ENCODE assay signal across 8 mouse cellular contexts in the genomic region with DNA sequence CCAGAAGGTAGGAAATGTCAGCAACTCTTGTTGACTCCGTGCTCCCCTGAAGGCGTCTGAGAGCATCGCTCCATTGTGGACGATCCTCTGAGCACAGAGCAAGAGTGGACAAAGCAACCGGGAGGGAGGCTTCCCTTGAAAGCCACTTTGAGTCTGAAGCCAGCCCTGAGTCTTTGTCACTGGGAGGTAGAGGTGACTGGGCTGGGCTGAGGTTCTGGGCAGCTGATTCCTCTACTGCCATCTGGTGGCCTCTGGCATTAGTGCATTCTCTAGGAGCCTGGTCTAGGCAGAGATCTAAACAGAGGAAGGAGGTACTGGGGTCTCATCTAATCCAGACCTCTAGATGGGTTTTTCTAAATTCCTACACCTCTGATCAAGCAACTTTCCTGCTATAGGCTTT. TPM values are rescaled to one million over a fixed set of nuclear protein-coding genes. Genes with fewer than 3 reads are reported as not detected.
A peak's percentile ranks its signal among the peaks of the same experiment; 100 is the strongest.
DNase-seq lines count a peak whose midpoint lies in the region; ATAC-seq and TF ChIP-seq lines count a peak whose summit lies in the region.

No protein-coding gene starts in this region.

- no peaks in the 10 kb centered on the region for H3K9me3 ChIP-seq in limb, embryonic 10.5 days (replicated peaks)
- no peaks in the 10 kb centered on the region for H3K9me3 ChIP-seq in midbrain, embryonic 16.5 days (replicated peaks; ENCODE audit: control insufficient read depth, low read length, poor library complexity, severe bottlenecking)

- peak; percentile 87 for TF ChIP-seq CTCF in kidney, adult 2 months (conservative IDR thresholded peaks at IDR 0.05; ENCODE audit: insufficient read depth, insufficient read length, low read depth, low read length)

- DNase-seq in 3134 (ENCODE audit: extremely low read depth, insufficient read length, low spot score), result peak; percentile 36
- peak; percentile 84 for DNase-seq in adrenal gland, adult 2 months
- DNase-seq in embryo, embryonic 10.5 days (ENCODE audit: low spot score), result peak; percentile 94
- peak; percentile 78 for DNase-seq in kidney, adult 2 months
- peak; percentile 92 for DNase-seq in limb, embryonic 10.5 days (ENCODE audit: low spot score)
- peak; percentile 32 to 58 for DNase-seq in spleen, postnatal 14 days (ENCODE audit: low spot score in 2 of 2)

- peak; percentile 86 for ATAC-seq in granulocyte monocyte progenitor cell, adult 5-6 weeks (replicated peaks; ENCODE audit: poor library complexity, severe bottlenecking)
- ATAC-seq in midbrain, embryonic 16.5 days, result 0 out of 2 replicates have a peak, but pooled peaks have one; percentile 39

- no peaks in the 10 kb centered on the region; the same call in 1 of the 2 replicates for H3K4me1 ChIP-seq in kidney, adult 2 months (ENCODE audit: control insufficient read depth, insufficient read depth, low read length)
- H3K4me1 ChIP-seq in limb, embryonic 10.5 days, result peaks cover 34% of the 10 kb centered on the region
- H3K4me1 ChIP-seq in midbrain, embryonic 16.5 days (ENCODE audit: control insufficient read depth, insufficient read depth, low read length), result peaks cover 24% of the 10 kb centered on the region

- peak overlapping the region; percentile 14; the same call in 1 of the 2 replicates for H3K4me2 ChIP-seq in midbrain, embryonic 16.5 days (ENCODE audit: low read length)

- H3K4me3 ChIP-seq in kidney, adult 2 months (ENCODE audit: insufficient read depth, low read depth, low read length), result no peak overlapping the region
- H3K4me3 ChIP-seq in limb, embryonic 10.5 days, result no peak overlapping the region
- no peak overlapping the region for H3K4me3 ChIP-seq in midbrain, embryonic 16.5 days (ENCODE audit: low read depth, low read length)

- H3K27ac ChIP-seq in kidney, adult 2 months (ENCODE audit: insufficient read depth, low read depth, low read length), result no peak overlapping the region
- peak overlapping the region; percentile 30; the same call in 1 of the 2 replicates for H3K27ac ChIP-seq in limb, embryonic 10.5 days
- H3K27ac ChIP-seq in midbrain, embryonic 16.5 days (ENCODE audit: low read length), result no peak overlapping the region

- no peaks in the 10 kb centered on the region for H3K27me3 ChIP-seq in kidney, adult 2 months (replicated peaks; ENCODE audit: control insufficient read depth, insufficient read depth, low read length)
- H3K27me3 ChIP-seq in limb, embryonic 10.5 days (ENCODE audit: low read depth, poor library complexity, severe bottlenecking), result peaks cover 42% of the 10 kb centered on the region
- no peaks in the 10 kb centered on the region for H3K27me3 ChIP-seq in midbrain, embryonic 16.5 days (ENCODE audit: control insufficient read depth, insufficient read depth, low read depth, low read length)

- H3K9ac ChIP-seq in midbrain, embryonic 16.5 days (ENCODE audit: low read depth, low read length), result 0 out of 2 replicates have a peak overlapping the region, but pooled peaks have one; percentile 20

- 12% methylated on average over 5 of the region's 5 CpGs for WGBS in kidney, adult 2 months
- WGBS in limb, embryonic 10.5 days, result 10% methylated on average over 5 of the region's 5 CpGs
- WGBS in midbrain, embryonic 16.5 days, result 2% methylated on average over 5 of the region's 5 CpGs

- no peak for TF ChIP-seq POLR2A in kidney, adult 2 months (IDR thresholded peaks at IDR 0.05; ENCODE audit: low read depth, low read length)

- no peaks in the 10 kb centered on the region for H3K36me3 ChIP-seq in kidney, adult 2 months (ENCODE audit: control insufficient read depth, insufficient read depth, low read length)
- no peaks in the 10 kb centered on the region for H3K36me3 ChIP-seq in limb, embryonic 10.5 days
- H3K36me3 ChIP-seq in midbrain, embryonic 16.5 days (ENCODE audit: control insufficient read depth, insufficient read depth, low read length), result no peaks in the 10 kb centered on the region

RNA-seq across cellular contexts. Expression of gene Ephb2, which starts 5.3 kb away (rescaled TPM):
- total RNA-seq in adrenal gland, adult 2 months (2021), result 10 to 100 TPM; 18.1 to 26.2 TPM
- 83.5 and 101 TPM in 2 replicates for polyA plus RNA-seq in adrenal gland, adult 2 months (2012; rRNA removed)
- 0.47 and 2.6 TPM in 2 replicates for total RNA-seq in granulocyte monocyte progenitor cell, adult 5-6 weeks (2014; fragmentation: Nextera tagmentation)
- 0.39 and 0.57 TPM in 2 replicates for total RNA-seq in granulocyte monocyte progenitor cell, adult 5-6 weeks (2017)
- polyA plus RNA-seq in kidney, adult 2 months (2012; rRNA removed), result 10.4 and 19.3 TPM in 2 replicates
- polyA plus RNA-seq in limb, embryonic 10.5 days (2016; fragmentation: Nextera tagmentation; extraction: Ambion mirVana), result 9.6 and 10.8 TPM in 2 replicates
- polyA plus RNA-seq in midbrain, embryonic 16.5 days (2015; fragmentation: Nextera tagmentation; extraction: Ambion mirVana), result 13.1 and 17.5 TPM in 2 replicates

RNA-seq across cellular contexts. Expression of gene C1qb, which starts 44.9 kb away (rescaled TPM):
- total RNA-seq in adrenal gland, adult 2 months (2021), result 10 to 100 TPM; 62.5 to 82.8 TPM
- 95.5 and 110 TPM in 2 replicates for polyA plus RNA-seq in adrenal gland, adult 2 months (2012; rRNA removed)
- 1.3 TPM in 1 of 2 replicates, not detected in the other for total RNA-seq in granulocyte monocyte progenitor cell, adult 5-6 weeks (2014; fragmentation: Nextera tagmentation)
- total RNA-seq in granulocyte monocyte progenitor cell, adult 5-6 weeks (2017), result 0.52 and 1.1 TPM in 2 replicates
- 52.2 and 58.5 TPM in 2 replicates for polyA plus RNA-seq in kidney, adult 2 months (2012; rRNA removed)
- polyA plus RNA-seq in limb, embryonic 10.5 days (2016; fragmentation: Nextera tagmentation; extraction: Ambion mirVana), result 10.6 TPM in 2 replicates
- polyA plus RNA-seq in midbrain, embryonic 16.5 days (2015; fragmentation: Nextera tagmentation; extraction: Ambion mirVana), result 29.3 and 40.8 TPM in 2 replicates

RNA-seq across cellular contexts. Expression of gene C1qc, which starts 51.8 kb away (rescaled TPM):
- total RNA-seq in adrenal gland, adult 2 months (2021), result 10 to 100 TPM; 49.0 to 62.2 TPM
- polyA plus RNA-seq in adrenal gland, adult 2 months (2012; rRNA removed), result 195 and 204 TPM in 2 replicates
- total RNA-seq in granulocyte monocyte progenitor cell, adult 5-6 weeks (2014; fragmentation: Nextera tagmentation), result not detected in 2 replicates
- 0.57 TPM in 1 of 2 replicates, not detected in the other for total RNA-seq in granulocyte monocyte progenitor cell, adult 5-6 weeks (2017)
- 42.7 and 51.9 TPM in 2 replicates for polyA plus RNA-seq in kidney, adult 2 months (2012; rRNA removed)
- polyA plus RNA-seq in limb, embryonic 10.5 days (2016; fragmentation: Nextera tagmentation; extraction: Ambion mirVana), result 2.8 and 5.9 TPM in 2 replicates
- polyA plus RNA-seq in midbrain, embryonic 16.5 days (2015; fragmentation: Nextera tagmentation; extraction: Ambion mirVana), result 13.9 and 20.8 TPM in 2 replicates

RNA-seq across cellular contexts. Expression of gene C1qa, which starts 57.5 kb away (rescaled TPM):
- total RNA-seq in adrenal gland, adult 2 months (2021), result 10 to 100 TPM; 57.5 to 79.1 TPM
- polyA plus RNA-seq in adrenal gland, adult 2 months (2012; rRNA removed), result 94.7 and 109 TPM in 2 replicates
- total RNA-seq in granulocyte monocyte progenitor cell, adult 5-6 weeks (2014; fragmentation: Nextera tagmentation), result 1.3 TPM in 1 of 2 replicates, not detected in the other
- total RNA-seq in granulocyte monocyte progenitor cell, adult 5-6 weeks (2017), result 2.3 TPM in 1 of 2 replicates, not detected in the other
- 36.1 and 43.7 TPM in 2 replicates for polyA plus RNA-seq in kidney, adult 2 months (2012; rRNA removed)
- 2.4 and 3.8 TPM in 2 replicates for polyA plus RNA-seq in limb, embryonic 10.5 days (2016; fragmentation: Nextera tagmentation; extraction: Ambion mirVana)
- 22.9 and 26.3 TPM in 2 replicates for polyA plus RNA-seq in midbrain, embryonic 16.5 days (2015; fragmentation: Nextera tagmentation; extraction: Ambion mirVana)

Comparison
In these comparisons a context has a peak if more than half of its experiments do, and no peak if none do; other contexts are left out.
1. DNase-seq: peak in every context shown above with its lines; median percentile 94 in embryo, embryonic 10.5 days; 92 in limb, embryonic 10.5 days; 84 in adrenal gland, adult 2 months; 78 in kidney, adult 2 months; 45 in spleen, postnatal 14 days; 36 in 3134.